Mouse (Mus musculus): ENCODE measurements around the gene Osgin1. TPM values are rescaled to one million over a fixed set of nuclear protein-coding genes. Genes with fewer than 3 reads are reported as not detected.

Gene Osgin1
- polyA plus RNA-seq, 1 experiment, result not detected

DNA sequence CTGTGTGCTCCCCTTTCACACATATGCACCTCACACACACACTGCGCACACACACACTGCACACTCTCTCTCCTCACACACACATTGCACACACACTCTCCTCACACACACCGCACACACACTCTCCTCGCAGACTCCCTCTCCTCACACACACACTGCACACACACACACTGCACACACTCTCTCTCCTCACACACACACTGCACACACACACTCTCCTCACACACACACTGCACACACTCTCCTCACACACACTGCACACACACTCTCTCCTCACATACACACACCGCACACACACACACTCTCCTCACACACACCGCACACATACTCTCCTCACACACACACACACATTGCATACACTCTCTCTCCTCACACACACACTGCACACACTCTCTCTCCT lies 29.3 kb upstream of the Osgin1 start:
- TF ChIP-seq POLR2A (IDR thresholded peaks at IDR 0.05; ENCODE audit: insufficient read depth, low read length) (no peak), CTCF (IDR thresholded peaks at IDR 0.05; ENCODE audit: low read depth, low read length) (no peak), EP300 (IDR thresholded peaks at IDR 0.05; ENCODE audit: insufficient read depth, low read depth, low read length) (no peak)
- Histone ChIP-seq H3K4me1 (ENCODE audit: control insufficient read depth, insufficient read depth, low read length) (no peaks in the 10 kb centered on the region), H3K36me3 (ENCODE audit: control insufficient read depth, insufficient read depth, low read length, poor library complexity, severe bottlenecking) (no peaks in the 10 kb centered on the region), H3K9me3 (replicated peaks; ENCODE audit: control insufficient read depth, insufficient read depth, low read length, poor library complexity, severe bottlenecking) (no peaks in the 10 kb centered on the region), H3K4me3 (ENCODE audit: low read depth, low read length) (no peak overlapping the region), H3K27me3 (ENCODE audit: control insufficient read depth, insufficient read depth, low read length, poor library complexity, severe bottlenecking) (no peaks in the 10 kb centered on the region), H3K27ac (ENCODE audit: insufficient read depth, low read length) (no peak overlapping the region), H3K9ac (ENCODE audit: low read depth, poor library complexity, severe bottlenecking) (no peak overlapping the region)

GRCm38 (mm10) chr8:119408311-119408710 lies 25.6 kb upstream of the Osgin1 start:
- Histone ChIP-seq H3K36me3 (ENCODE audit: control insufficient read depth, insufficient read depth, low read length, poor library complexity, severe bottlenecking) (no peaks in the 10 kb centered on the region), H3K9me3 (replicated peaks; ENCODE audit: control insufficient read depth, insufficient read depth, low read length, poor library complexity, severe bottlenecking) (no peaks in the 10 kb centered on the region)
- TF ChIP-seq EP300 (IDR thresholded peaks at IDR 0.05; ENCODE audit: insufficient read depth, low read depth, low read length) (no peak), CTCF (IDR thresholded peaks at IDR 0.05; ENCODE audit: low read depth, low read length) (no peak), POLR2A (IDR thresholded peaks at IDR 0.05; ENCODE audit: insufficient read depth, low read length) (no peak)

GRCm38 (mm10) chr8:119412037-119412734 lies 21.7 kb upstream of the Osgin1 start:
- Histone ChIP-seq H3K36me3 (ENCODE audit: control insufficient read depth, insufficient read depth, low read length, poor library complexity, severe bottlenecking) (no peaks in the 10 kb centered on the region), H3K4me3 (ENCODE audit: low read depth, low read length) (no peak overlapping the region)
- TF ChIP-seq POLR2A (IDR thresholded peaks at IDR 0.05; ENCODE audit: insufficient read depth, low read length) (no peak), CTCF (IDR thresholded peaks at IDR 0.05; ENCODE audit: low read depth, low read length) (peak; percentile 8), EP300 (IDR thresholded peaks at IDR 0.05; ENCODE audit: insufficient read depth, low read depth, low read length) (no peak)

More at GRCm38 (mm10) chr8:119408311-119408710, 25.6 kb upstream of the Osgin1 start:
- Histone ChIP-seq H3K27ac (ENCODE audit: insufficient read depth, low read length) (no peak overlapping the region), H3K9ac (ENCODE audit: low read depth, poor library complexity, severe bottlenecking) (no peak overlapping the region), H3K27me3 (ENCODE audit: control insufficient read depth, insufficient read depth, low read length, poor library complexity, severe bottlenecking) (no peaks in the 10 kb centered on the region), H3K4me1 (ENCODE audit: control insufficient read depth, insufficient read depth, low read length) (no peaks in the 10 kb centered on the region), H3K4me3 (ENCODE audit: low read depth, low read length) (no peak overlapping the region)

GRCm38 (mm10) chr8:119412735-119413498 lies 21.0 kb upstream of the Osgin1 start:
- no peak overlapping the region for H3K4me3 ChIP-seq (ENCODE audit: low read depth, low read length)
- no peaks in the 10 kb centered on the region for H3K27me3 ChIP-seq (ENCODE audit: control insufficient read depth, insufficient read depth, low read length, poor library complexity, severe bottlenecking)
- H3K27ac ChIP-seq (ENCODE audit: insufficient read depth, low read length), result no peak overlapping the region

More at GRCm38 (mm10) chr8:119412037-119412734, 21.7 kb upstream of the Osgin1 start:
- Histone ChIP-seq H3K27me3 (ENCODE audit: control insufficient read depth, insufficient read depth, low read length, poor library complexity, severe bottlenecking) (no peaks in the 10 kb centered on the region), H3K4me1 (ENCODE audit: control insufficient read depth, insufficient read depth, low read length) (no peaks in the 10 kb centered on the region), H3K9ac (ENCODE audit: low read depth, poor library complexity, severe bottlenecking) (no peak overlapping the region), H3K27ac (ENCODE audit: insufficient read depth, low read length) (no peak overlapping the region), H3K9me3 (replicated peaks; ENCODE audit: control insufficient read depth, insufficient read depth, low read length, poor library complexity, severe bottlenecking) (no peaks in the 10 kb centered on the region)

GRCm38 (mm10) chr8:119413605-119414004 lies 20.3 kb upstream of the Osgin1 start:
- Histone ChIP-seq H3K9ac (ENCODE audit: low read depth, poor library complexity, severe bottlenecking) (no peak overlapping the region), H3K27ac (ENCODE audit: insufficient read depth, low read length) (no peak overlapping the region), H3K4me1 (ENCODE audit: control insufficient read depth, insufficient read depth, low read length) (no peaks in the 10 kb centered on the region), H3K4me3 (ENCODE audit: low read depth, low read length) (no peak overlapping the region), H3K27me3 (ENCODE audit: control insufficient read depth, insufficient read depth, low read length, poor library complexity, severe bottlenecking) (no peaks in the 10 kb centered on the region), H3K9me3 (replicated peaks; ENCODE audit: control insufficient read depth, insufficient read depth, low read length, poor library complexity, severe bottlenecking) (no peaks in the 10 kb centered on the region), H3K36me3 (ENCODE audit: control insufficient read depth, insufficient read depth, low read length, poor library complexity, severe bottlenecking) (no peaks in the 10 kb centered on the region)
- TF ChIP-seq EP300 (IDR thresholded peaks at IDR 0.05; ENCODE audit: insufficient read depth, low read depth, low read length), result no peak
- no peak for TF ChIP-seq POLR2A (IDR thresholded peaks at IDR 0.05; ENCODE audit: insufficient read depth, low read length)
- no peak for TF ChIP-seq CTCF (IDR thresholded peaks at IDR 0.05; ENCODE audit: low read depth, low read length)

More at GRCm38 (mm10) chr8:119412735-119413498, 21.0 kb upstream of the Osgin1 start:
- TF ChIP-seq CTCF (IDR thresholded peaks at IDR 0.05; ENCODE audit: low read depth, low read length) (peak; percentile 96), EP300 (IDR thresholded peaks at IDR 0.05; ENCODE audit: insufficient read depth, low read depth, low read length) (no peak)
- no peaks in the 10 kb centered on the region for H3K9me3 ChIP-seq (replicated peaks; ENCODE audit: control insufficient read depth, insufficient read depth, low read length, poor library complexity, severe bottlenecking)
- no peak overlapping the region for H3K9ac ChIP-seq (ENCODE audit: low read depth, poor library complexity, severe bottlenecking)
- no peaks in the 10 kb centered on the region for H3K4me1 ChIP-seq (ENCODE audit: control insufficient read depth, insufficient read depth, low read length)
- H3K36me3 ChIP-seq (ENCODE audit: control insufficient read depth, insufficient read depth, low read length, poor library complexity, severe bottlenecking), result no peaks in the 10 kb centered on the region

- Histone ChIP-seq H3K9me3 (replicated peaks; ENCODE audit: control insufficient read depth, insufficient read depth, low read length, poor library complexity, severe bottlenecking) (no peaks in the 10 kb centered on the region), H3K36me3 (ENCODE audit: control insufficient read depth, insufficient read depth, low read length, poor library complexity, severe bottlenecking) (no peaks in the 10 kb centered on the region), H3K4me1 (ENCODE audit: control insufficient read depth, insufficient read depth, low read length) (no peaks in the 10 kb centered on the region), H3K27ac (ENCODE audit: insufficient read depth, low read length) (no peak overlapping the region), H3K27me3 (ENCODE audit: control insufficient read depth, insufficient read depth, low read length, poor library complexity, severe bottlenecking) (no peaks in the 10 kb centered on the region), H3K9ac (ENCODE audit: low read depth, poor library complexity, severe bottlenecking) (no peak overlapping the region), H3K4me3 (ENCODE audit: low read depth, low read length) (no peak overlapping the region)
- no peak for TF ChIP-seq POLR2A (IDR thresholded peaks at IDR 0.05; ENCODE audit: insufficient read depth, low read length)
- no peak for TF ChIP-seq EP300 (IDR thresholded peaks at IDR 0.05; ENCODE audit: insufficient read depth, low read depth, low read length)
- TF ChIP-seq CTCF (IDR thresholded peaks at IDR 0.05; ENCODE audit: low read depth, low read length), result no peak
These were observed 13.6 kb upstream of the Osgin1 start for GRCm38 (mm10) chr8:119420318-119420717.
